Mouse (Mus musculus) myocyte (in vitro differentiated cells): Measurements from ENCODE around the gene Rnf220.

Experiments
- E2F4 ChIP-seq: IDR thresholded peaks from one replicate; pipeline ENCODE4 v1.6.1; 2011; ENCODE audit warnings: mild to moderate bottlenecking, control low read depth, moderate library complexity; ENCODE audit not compliant: insufficient read depth
- MYOD1 ChIP-seq, 3 experiments: IDR thresholded peaks; one replicate each; pipeline ENCODE4 v1.6.1; 2011; ENCODE audit warnings: control low read depth in 2 of 3, low read depth in 2 of 3, mild to moderate bottlenecking in 2 of 3, moderate library complexity in 1 of 3; ENCODE audit not compliant: insufficient read length in 2 of 3, control insufficient read depth in 1 of 3
- MYOG ChIP-seq, 3 experiments: IDR thresholded peaks; one replicate each; pipeline ENCODE4 v1.6.1; 2011; ENCODE audit warnings: control low read depth in 2 of 3, low read depth in 2 of 3, mild to moderate bottlenecking in 2 of 3; ENCODE audit not compliant: insufficient read length in 2 of 3, control insufficient read depth in 1 of 3, insufficient read depth in 1 of 3
- POLR2A ChIP-seq: IDR thresholded peaks from one replicate; pipeline ENCODE4 v1.6.1; 2011; ENCODE audit warnings: low read depth, mild to moderate bottlenecking, control low read depth, moderate library complexity; ENCODE audit not compliant: insufficient read length
- TCF12 ChIP-seq: IDR thresholded peaks from one replicate; pipeline ENCODE4 v1.6.1; 2011; ENCODE audit warnings: mild to moderate bottlenecking, control low read depth; ENCODE audit not compliant: poor library complexity, insufficient read depth, severe bottlenecking
- TCF3 ChIP-seq: IDR thresholded peaks from one replicate; pipeline ENCODE4 v1.6.1; 2011; ENCODE audit warnings: low read depth, control low read depth; ENCODE audit not compliant: insufficient read length
- USF1 ChIP-seq: IDR thresholded peaks from one replicate; pipeline ENCODE4 v1.6.1; 2011; ENCODE audit warnings: low read depth, mild to moderate bottlenecking, control low read depth, moderate library complexity

DNA sequence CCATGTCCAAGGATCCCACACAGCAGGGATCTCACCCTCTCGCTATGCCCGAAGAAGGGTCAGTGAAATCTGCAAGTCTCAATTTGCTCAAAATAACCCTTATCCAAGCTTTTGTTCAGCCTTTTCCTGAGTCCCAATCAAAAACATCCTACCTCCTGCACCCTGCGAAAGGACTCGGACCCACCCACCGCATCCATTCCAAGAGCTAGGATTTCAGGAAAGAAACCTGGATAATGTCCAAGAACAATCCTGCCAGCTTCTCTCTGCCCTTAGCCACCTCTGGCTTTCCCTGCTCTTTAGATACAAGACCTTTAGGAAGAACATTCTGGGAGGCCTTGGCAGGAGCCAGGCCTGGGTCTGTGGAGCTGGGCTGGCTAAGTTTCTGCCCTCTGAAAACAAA lies 144.8 kb downstream of the Rnf220 start:
- TF ChIP-seq TCF12 (no peak), POLR2A (no peak), MYOG (IDR thresholded peaks at IDR 0.05; ENCODE audit: control insufficient read depth in 1 of 3, insufficient read depth in 1 of 3, insufficient read length in 2 of 3, low read depth in 2 of 3) (no peak), E2F4 (no peak), USF1 (no peak), MYOD1 (IDR thresholded peaks at IDR 0.05; ENCODE audit: control insufficient read depth in 1 of 3, insufficient read length in 2 of 3, low read depth in 2 of 3) (no peak), TCF3 (no peak)
